Mouse (Mus musculus): ENCODE data around the gene Rab3il1. TPM values are rescaled to one million over a fixed set of nuclear protein-coding genes. Genes with fewer than 3 reads are reported as not detected.

The Rab3il1 gene
- polyA plus RNA-seq, 1 experiment from 2014 or later: 74.9 TPM

DNA sequence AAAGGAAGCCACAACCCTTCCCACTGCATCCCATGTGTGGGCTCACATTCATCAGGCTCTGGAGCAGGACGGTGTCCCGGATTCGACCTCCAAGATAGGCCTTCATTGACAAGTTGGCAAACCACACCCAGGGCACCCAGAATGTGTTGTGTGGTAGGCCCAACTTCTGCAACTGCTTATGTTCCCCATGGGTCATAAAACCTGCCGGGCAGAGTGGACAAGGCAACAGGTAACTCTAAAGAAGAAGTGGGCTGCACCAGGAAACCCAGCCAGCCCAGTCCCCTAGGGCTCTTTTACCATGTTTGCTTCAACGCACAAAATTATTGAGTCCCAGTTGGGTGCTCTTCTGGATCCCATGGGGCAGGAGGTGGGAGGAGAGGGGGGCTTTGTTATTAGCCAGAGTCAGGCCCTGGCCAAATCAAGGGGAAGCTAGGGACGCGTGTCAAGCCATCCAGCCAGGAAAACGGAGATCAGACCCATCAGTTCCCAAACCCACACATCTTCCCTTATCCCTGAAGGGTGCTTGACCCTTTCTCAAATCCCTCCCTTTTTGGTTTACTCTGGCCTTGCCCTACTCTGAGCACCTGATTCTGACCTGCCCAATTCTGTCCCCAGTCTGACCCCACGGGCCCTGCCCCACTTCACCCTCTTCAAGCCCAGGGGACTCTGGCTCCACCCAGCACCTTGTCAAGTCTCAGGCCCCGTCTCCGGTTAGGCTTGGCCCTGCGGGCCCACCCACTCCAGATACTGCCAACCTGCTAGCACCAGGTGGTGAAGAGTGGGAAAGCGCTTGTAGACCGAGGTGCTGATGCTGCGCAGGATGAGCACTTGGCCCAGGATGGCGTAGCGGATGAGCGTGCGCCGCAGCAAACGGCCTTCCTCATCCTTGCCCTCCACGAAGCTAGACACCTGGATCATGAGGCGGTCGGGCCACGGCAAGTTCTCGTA lies 9.2 kb upstream of the Rab3il1 start:
- H3K36me3 ChIP-seq (replicated peaks; ENCODE audit: insufficient read depth, low read length): no peaks in the 10 kb centered on the region
- ATAC-seq (no peak), DNase-seq (no peak)
- peaks cover 14% of the 10 kb centered on the region for H3K4me1 ChIP-seq (ENCODE audit: insufficient read depth)
- no peaks in the 10 kb centered on the region for H3K9me3 ChIP-seq (ENCODE audit: low read length)
- no peak overlapping the region for H3K27ac ChIP-seq (ENCODE audit: low read depth)
- 59% methylated on average over 26 of the region's 26 CpGs for WGBS (ENCODE audit: insufficient replicate concordance)
- H3K9ac ChIP-seq (replicated peaks): no peak overlapping the region
- H3K4me3 ChIP-seq (ENCODE audit: low read depth, low read length): no peak overlapping the region
- H3K27me3 ChIP-seq (ENCODE audit: insufficient read depth, low read length): no peaks in the 10 kb centered on the region
- no peak for TF ChIP-seq EP300 (IDR thresholded peaks at IDR 0.05; ENCODE audit: low read depth)
- no peak for TF ChIP-seq CTCF (IDR thresholded peaks at IDR 0.05; ENCODE audit: low read depth)
- peak overlapping the region; percentile 16 for H3K4me2 ChIP-seq (ENCODE audit: low read depth, low read length)

DNA sequence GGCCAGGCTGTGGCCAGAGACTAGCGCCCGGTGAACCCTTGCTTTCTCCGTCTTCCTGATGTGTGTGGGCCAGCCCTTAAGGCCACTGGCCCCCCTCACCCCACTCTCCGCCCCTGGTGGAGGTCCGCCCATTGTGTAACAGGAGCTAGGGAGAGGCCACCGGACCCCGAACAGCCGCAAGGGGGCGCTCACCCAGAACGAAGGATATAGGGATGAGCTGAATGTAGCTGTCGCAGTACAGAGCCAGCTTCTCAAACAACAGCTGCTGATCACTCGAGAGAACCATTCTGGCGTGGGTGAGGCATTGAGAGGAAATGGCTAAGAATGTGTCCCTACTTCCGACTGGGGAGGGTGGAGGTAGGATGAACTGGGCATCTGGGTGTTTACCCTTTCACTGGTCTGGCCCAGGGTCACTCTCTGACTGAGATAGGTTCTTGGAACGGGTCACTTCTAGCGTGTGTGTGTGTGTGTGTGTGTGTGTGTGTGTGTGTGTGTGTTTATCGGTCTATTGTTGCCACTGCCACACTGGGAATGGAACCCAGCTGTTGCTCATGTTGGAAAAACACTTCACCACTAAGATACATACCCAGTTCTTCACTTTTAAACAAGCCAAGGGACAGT lies 8.3 kb upstream of the Rab3il1 start:
- peak; percentile 90 for DNase-seq
- 9% methylated on average over 17 of the region's 17 CpGs for WGBS (ENCODE audit: insufficient replicate concordance)
- Histone ChIP-seq H3K27me3 (ENCODE audit: insufficient read depth, low read length) (no peaks in the 10 kb centered on the region), H3K27ac (ENCODE audit: low read depth) (no peak overlapping the region), H3K36me3 (replicated peaks; ENCODE audit: insufficient read depth, low read length) (no peaks in the 10 kb centered on the region), H3K4me2 (ENCODE audit: low read depth, low read length) (peak overlapping the region; percentile 16), H3K4me3 (ENCODE audit: low read depth, low read length) (no peak overlapping the region), H3K4me1 (ENCODE audit: insufficient read depth) (peaks cover 14% of the 10 kb centered on the region), H3K9me3 (ENCODE audit: low read length) (no peaks in the 10 kb centered on the region), H3K9ac (replicated peaks) (no peak overlapping the region)
- ATAC-seq: peak; percentile 79
- TF ChIP-seq EP300 (IDR thresholded peaks at IDR 0.05; ENCODE audit: low read depth) (no peak), CTCF (IDR thresholded peaks at IDR 0.05; ENCODE audit: low read depth) (peak; percentile 88)

DNA sequence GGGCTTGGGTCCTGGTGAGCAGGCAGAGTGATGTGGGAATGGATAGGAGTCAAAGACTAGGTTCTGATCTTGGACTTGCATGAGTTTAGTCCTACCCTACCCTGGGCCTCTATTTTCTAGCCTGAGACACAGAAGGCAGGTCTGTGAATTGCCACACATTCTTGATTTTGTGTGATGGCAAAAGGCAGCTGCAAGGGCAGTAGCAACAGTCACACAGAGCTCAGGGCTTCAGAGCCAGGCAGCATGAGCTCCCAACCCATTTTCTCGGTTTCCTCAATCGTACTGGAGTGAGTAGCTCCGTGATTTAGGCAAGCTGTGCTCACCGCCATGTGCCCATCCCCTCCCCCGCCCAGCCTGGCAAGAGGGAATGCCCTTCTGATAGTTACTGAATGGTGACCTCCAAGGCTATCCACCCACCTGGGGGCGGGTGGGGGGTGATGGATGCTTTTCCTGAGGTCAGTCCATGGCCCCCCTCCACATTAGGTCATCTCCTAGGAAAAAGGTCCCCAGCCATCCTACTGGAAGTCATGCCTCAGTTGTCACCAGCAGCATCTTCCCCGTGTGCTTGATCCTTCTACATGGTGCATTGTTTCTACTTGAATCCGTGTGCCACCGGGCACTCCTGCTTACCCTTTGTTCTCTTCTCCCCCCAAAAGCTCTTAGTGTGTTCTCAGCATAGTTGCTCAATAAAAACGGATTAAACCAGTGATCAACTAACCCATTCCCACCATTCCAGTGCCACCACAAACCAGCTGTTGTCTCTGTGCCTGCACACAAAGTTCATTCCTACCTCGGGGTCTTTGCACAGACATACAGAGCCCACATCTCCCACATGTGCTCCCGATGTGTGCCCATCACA lies 4.0 kb upstream of the Rab3il1 start:
- H3K9ac ChIP-seq (replicated peaks): no peak overlapping the region
- H3K27me3 ChIP-seq (ENCODE audit: insufficient read depth, low read length): no peaks in the 10 kb centered on the region
- DNase-seq: no peak
- ATAC-seq: no peak
- 73% methylated on average over 12 of the region's 12 CpGs for WGBS (ENCODE audit: insufficient replicate concordance)
- no peaks in the 10 kb centered on the region for H3K36me3 ChIP-seq (replicated peaks; ENCODE audit: insufficient read depth, low read length)
- no peaks in the 10 kb centered on the region for H3K4me1 ChIP-seq (ENCODE audit: insufficient read depth)
- no peak overlapping the region for H3K27ac ChIP-seq (ENCODE audit: low read depth)
- no peak overlapping the region for H3K4me3 ChIP-seq (ENCODE audit: low read depth, low read length)
- no peak for TF ChIP-seq CTCF (IDR thresholded peaks at IDR 0.05; ENCODE audit: low read depth)
- no peak for TF ChIP-seq EP300 (IDR thresholded peaks at IDR 0.05; ENCODE audit: low read depth)
- H3K9me3 ChIP-seq (ENCODE audit: low read length): 0 out of 2 replicates have a peak, but pooled peaks cover 2% of the 10 kb centered on the region
- H3K4me2 ChIP-seq (ENCODE audit: low read depth, low read length): no peak overlapping the region

DNA sequence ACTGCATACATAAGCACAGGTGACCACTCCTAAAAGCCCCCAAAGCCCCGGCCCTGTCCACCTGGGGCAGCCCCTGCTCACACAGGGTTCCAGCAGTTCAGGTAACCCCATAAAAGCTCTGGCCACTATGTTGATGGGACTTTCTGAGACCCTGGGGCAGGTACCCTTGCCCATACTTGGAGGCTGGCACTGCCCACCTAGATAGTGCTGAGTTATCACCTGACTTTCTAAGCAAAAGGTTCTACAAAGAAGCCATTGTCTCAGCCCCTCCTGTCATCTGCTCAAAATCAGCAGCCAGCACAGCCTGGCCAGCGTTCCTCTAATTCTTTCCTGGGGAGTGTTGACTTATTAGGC lies 3.4 kb upstream of the Rab3il1 start:
- 73% methylated on average over 2 of the region's 2 CpGs for WGBS (ENCODE audit: insufficient replicate concordance)
- H3K27ac ChIP-seq (ENCODE audit: low read depth): no peak overlapping the region
- no peak for ATAC-seq
- TF ChIP-seq EP300 (IDR thresholded peaks at IDR 0.05; ENCODE audit: low read depth): no peak
- no peak overlapping the region for H3K9ac ChIP-seq (replicated peaks)
- no peak for DNase-seq
- H3K36me3 ChIP-seq (replicated peaks; ENCODE audit: insufficient read depth, low read length): no peaks in the 10 kb centered on the region
- 0 out of 2 replicates have a peak, but pooled peaks cover 3% of the 10 kb centered on the region for H3K9me3 ChIP-seq (ENCODE audit: low read length)
- no peak overlapping the region for H3K4me3 ChIP-seq (ENCODE audit: low read depth, low read length)
- no peak overlapping the region for H3K4me2 ChIP-seq (ENCODE audit: low read depth, low read length)
- H3K27me3 ChIP-seq (ENCODE audit: insufficient read depth, low read length): no peaks in the 10 kb centered on the region
- H3K4me1 ChIP-seq (ENCODE audit: insufficient read depth): no peaks in the 10 kb centered on the region

DNA sequence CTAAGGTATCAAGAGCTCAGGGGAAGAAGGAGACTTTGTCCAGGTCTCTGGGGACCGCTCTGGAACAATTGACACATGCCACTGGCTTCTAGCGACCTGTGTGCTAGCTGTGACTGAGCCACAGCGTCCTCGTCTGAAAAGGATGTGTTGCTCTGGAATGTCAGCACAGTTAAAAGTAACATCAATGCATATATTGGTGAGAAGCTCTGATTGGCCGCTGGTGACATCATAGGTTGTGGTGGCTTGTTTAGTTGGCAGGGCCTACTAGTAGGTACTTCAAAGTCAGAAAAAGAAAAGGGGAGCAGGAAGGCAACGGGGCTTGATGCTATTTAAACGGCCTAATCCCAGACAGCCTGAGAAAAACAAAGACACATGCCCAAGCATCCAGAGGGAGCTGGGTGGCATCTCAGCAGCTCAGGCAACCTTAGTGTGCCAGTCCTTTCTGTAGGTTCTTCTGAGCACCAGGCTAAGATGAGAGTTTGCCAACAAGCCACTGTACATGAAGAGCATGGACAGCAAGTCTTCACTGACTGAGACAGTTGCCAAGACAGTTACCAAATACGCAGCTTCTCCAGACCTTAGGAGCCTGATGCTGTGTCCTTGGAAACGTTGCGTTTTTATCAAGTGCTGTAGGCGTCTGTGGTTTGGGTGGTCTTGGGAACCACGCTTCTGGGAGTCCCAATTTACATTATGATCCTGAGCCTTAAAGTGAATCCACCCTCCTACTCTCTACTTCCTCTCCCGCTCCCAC lies 2.6 kb upstream of the Rab3il1 start:
- ATAC-seq (no peak), DNase-seq (no peak)
- Histone ChIP-seq H3K4me1 (ENCODE audit: insufficient read depth) (no peaks in the 10 kb centered on the region), H3K27me3 (ENCODE audit: insufficient read depth, low read length) (no peaks in the 10 kb centered on the region), H3K9ac (replicated peaks) (no peak overlapping the region), H3K4me3 (ENCODE audit: low read depth, low read length) (no peak overlapping the region), H3K4me2 (ENCODE audit: low read depth, low read length) (no peak overlapping the region), H3K27ac (ENCODE audit: low read depth) (no peak overlapping the region), H3K36me3 (replicated peaks; ENCODE audit: insufficient read depth, low read length) (no peaks in the 10 kb centered on the region), H3K9me3 (ENCODE audit: low read length) (0 out of 2 replicates have a peak, but pooled peaks cover 3% of the 10 kb centered on the region)
- WGBS (ENCODE audit: insufficient replicate concordance): 61% methylated on average over 13 of the region's 13 CpGs
- no peak for TF ChIP-seq EP300 (IDR thresholded peaks at IDR 0.05; ENCODE audit: low read depth)
- no peak for TF ChIP-seq CTCF (IDR thresholded peaks at IDR 0.05; ENCODE audit: low read depth)

All from liver, postnatal 0 days (tissue).